Mouse (Mus musculus): ENCODE data around the gene Sim1.

DNA sequence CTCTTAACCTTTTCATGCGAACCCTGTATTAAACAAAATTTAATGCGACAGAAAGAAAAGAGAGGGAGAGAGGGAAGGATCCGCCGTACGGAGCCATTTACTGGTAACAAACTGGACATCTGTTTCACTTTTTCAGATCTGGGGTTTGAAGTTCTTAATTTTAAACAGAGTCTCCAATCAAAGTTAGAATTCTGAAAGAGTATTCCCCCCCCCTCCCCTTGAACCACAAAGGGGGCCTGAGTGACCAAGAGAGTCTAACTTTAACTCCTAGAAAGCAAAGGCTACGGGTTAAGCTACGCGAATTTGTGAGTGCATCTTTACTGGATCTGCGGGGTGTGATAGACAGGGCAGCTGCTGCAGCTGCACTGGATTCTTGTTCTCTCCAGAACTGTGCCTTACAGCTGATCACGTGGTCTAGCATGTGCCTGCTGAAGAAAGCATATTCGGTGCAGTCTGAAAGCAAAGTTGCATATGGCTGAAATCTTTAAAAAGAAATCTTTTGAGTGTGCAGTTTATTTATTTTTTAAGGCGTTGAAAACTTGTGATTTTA, 16.4 kb downstream of the Sim1 start:
- no peak for TF ChIP-seq CTCF (IDR thresholded peaks at IDR 0.05; ENCODE audit: low read depth, low read length)
- TF ChIP-seq TAL1 (conservative IDR thresholded peaks at IDR 0.05; ENCODE audit: low read depth, low read length): no peak
